Mouse (Mus musculus): ENCODE results near the gene Mogat1. TPM values are rescaled to one million over a fixed set of nuclear protein-coding genes. Genes with fewer than 3 reads are reported as not detected.
A peak's percentile ranks its signal among the peaks of the same experiment; 100 is the strongest.
"Not testable (repeated sequence)": the region's sequence is repeated elsewhere in the genome, so short reads cannot be mapped to it uniquely, and the experiment has no call there.

The Mogat1 gene
- polyA plus RNA-seq, 1 experiment from 2014 or later = 0.23 TPM

DNA sequence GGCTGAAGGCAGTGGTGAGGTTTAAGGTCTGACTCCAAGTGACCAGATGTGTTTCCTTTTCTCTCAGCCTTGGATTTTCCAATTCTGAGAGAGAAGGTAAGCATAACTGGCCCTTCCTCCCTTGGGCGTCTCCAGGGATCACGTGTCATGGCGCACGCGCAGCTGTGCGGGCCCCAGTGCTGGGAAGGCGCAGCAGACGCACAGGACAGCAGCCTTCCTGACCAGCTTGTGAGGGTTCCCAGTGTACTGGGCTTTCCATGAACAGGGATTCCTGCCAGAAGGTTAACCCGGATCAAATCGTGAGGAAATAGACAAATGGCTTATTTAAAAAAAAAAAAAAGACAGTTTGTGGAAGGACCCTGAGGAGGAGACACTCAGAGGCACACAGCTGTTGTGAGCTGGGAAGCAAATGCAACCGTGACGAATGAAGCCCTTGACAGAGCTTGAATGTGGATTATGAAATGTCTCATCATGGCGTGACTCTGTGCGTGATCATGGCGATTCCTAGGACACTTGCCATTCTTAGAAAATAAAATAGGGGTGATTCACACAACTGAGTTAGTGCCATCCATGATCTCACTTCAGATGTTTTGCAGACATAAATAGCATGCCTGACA, 21.5 kb downstream of the Mogat1 start:
- no peaks in the 10 kb centered on the region for H3K4me1 ChIP-seq (replicated peaks; ENCODE audit: control insufficient read depth, insufficient read depth, low read length)
- WGBS = 81% methylated on average over 15 of the region's 15 CpGs
- no peaks in the 10 kb centered on the region for H3K9me3 ChIP-seq (ENCODE audit: control insufficient read depth, low read length)
- no peak overlapping the region for H3K4me3 ChIP-seq (replicated peaks; ENCODE audit: low read length)
- no peaks in the 10 kb centered on the region for H3K36me3 ChIP-seq (replicated peaks; ENCODE audit: control insufficient read depth, insufficient read depth)
- H3K27me3 ChIP-seq (ENCODE audit: control insufficient read depth, insufficient read depth, low read length) = no peaks in the 10 kb centered on the region
- DNase-seq (ENCODE audit: low spot score) (no peak), ATAC-seq (ENCODE audit: low FRiP score) (no peak)
- no peak overlapping the region for H3K9ac ChIP-seq
- H3K27ac ChIP-seq = no peak overlapping the region
- no peak overlapping the region for H3K4me2 ChIP-seq (replicated peaks)

DNA sequence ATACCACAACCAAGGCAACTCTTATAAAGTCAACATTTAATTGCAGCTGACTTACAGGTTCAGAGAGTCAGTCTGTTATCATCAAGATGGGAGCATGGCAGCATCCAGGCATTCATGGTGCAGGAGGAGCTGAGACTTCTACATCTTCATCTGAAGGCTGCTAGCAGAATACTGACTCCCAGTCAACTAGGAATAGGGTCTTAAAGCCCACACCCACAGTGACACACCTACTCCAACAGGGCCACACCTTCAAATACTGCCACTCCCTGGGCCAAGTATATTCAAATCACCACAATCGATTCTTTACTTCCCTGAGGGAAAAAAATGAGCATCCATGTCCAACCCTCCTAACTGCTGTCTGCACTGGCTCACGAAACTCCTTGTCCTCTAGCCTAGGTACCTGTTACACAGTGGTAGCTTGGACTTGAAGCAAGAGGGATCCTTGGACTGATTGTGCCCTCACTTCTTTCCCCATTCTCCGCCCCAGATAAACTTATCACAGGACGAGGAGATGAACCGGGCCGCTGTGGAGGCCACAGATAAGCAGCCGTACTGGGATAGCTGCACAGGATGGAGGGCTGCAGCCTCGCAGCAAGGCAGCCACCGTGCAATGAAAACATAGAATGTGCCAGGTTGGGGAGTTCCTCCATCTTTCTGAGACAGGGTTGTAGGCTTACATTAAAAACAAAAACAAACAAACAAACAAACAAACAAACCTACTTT, 23.8 kb downstream of the Mogat1 start:
- no peak for DNase-seq (ENCODE audit: low spot score)

DNA sequence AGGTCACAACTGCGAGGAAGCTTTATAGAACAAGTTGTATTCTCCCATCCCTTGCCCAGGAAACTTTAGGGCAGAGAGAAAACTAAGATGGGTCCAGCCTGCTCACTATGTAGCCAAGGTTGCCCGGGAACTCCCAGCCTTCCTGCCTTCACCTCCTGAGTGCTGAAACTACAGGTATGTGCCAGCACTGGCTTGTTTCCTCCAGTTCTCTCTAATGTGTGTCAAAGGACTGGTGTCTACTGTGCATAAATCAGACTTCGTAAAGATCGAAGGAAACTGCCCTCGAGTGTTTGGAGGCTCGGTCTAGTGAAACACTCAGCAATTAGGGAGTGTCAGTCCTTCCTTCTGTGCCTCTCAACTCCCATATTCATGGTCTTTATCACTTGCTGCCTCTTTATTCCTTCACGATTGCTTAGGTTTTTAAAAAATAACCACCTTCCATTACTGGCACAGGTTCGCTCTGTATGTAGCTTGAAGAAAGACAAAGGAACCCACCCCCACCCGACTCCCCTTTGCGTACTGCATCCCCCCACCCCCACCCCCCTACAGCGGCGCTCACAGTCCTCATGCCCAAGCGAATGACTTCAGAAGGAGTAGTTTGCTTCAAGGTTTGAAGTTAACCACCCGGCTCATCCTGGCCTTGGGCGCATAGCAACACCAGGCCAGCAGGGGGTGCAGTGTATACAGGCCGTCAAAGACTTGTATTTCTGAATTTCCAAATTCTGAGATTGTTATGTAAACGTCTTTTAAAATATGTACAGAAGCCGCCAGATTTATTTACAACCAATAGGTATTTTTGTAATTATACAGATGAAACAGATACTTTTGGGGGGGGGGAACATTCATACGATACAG, 25.7 kb downstream of the Mogat1 start:
- Histone ChIP-seq H3K36me3 (replicated peaks; ENCODE audit: control insufficient read depth, insufficient read depth) (no peaks in the 10 kb centered on the region), H3K9me3 (ENCODE audit: control insufficient read depth, low read length) (no peaks in the 10 kb centered on the region), H3K4me2 (replicated peaks) (peak overlapping the region; percentile 56), H3K4me3 (replicated peaks; ENCODE audit: low read length) (peak overlapping the region; percentile 30; the same call in 1 of the 2 replicates), H3K4me1 (replicated peaks; ENCODE audit: control insufficient read depth, insufficient read depth, low read length) (peaks cover 13% of the 10 kb centered on the region), H3K9ac (no peak overlapping the region), H3K27ac (peak overlapping the region; percentile 69; the same call in 1 of the 2 replicates), H3K27me3 (ENCODE audit: control insufficient read depth, insufficient read depth, low read length) (no peaks in the 10 kb centered on the region)
- DNase-seq (ENCODE audit: low spot score) = peak; percentile 83
- WGBS = 38% methylated on average over 19 of the region's 19 CpGs
- peak; percentile 56; the same call in 1 of the 2 replicates for ATAC-seq (ENCODE audit: low FRiP score)

More for the DNA sequence above, 23.8 kb downstream of the Mogat1 start:
- Histone ChIP-seq H3K27ac (no peak overlapping the region), H3K9ac (no peak overlapping the region), H3K27me3 (ENCODE audit: control insufficient read depth, insufficient read depth, low read length) (no peaks in the 10 kb centered on the region), H3K4me3 (replicated peaks; ENCODE audit: low read length) (no peak overlapping the region), H3K4me1 (replicated peaks; ENCODE audit: control insufficient read depth, insufficient read depth, low read length) (peaks cover 13% of the 10 kb centered on the region), H3K9me3 (ENCODE audit: control insufficient read depth, low read length) (no peaks in the 10 kb centered on the region), H3K4me2 (replicated peaks) (no peak overlapping the region), H3K36me3 (replicated peaks; ENCODE audit: control insufficient read depth, insufficient read depth) (no peaks in the 10 kb centered on the region)
- 93% methylated on average over 9 of the region's 9 CpGs for WGBS
- no peak for ATAC-seq (ENCODE audit: low FRiP score)

DNA sequence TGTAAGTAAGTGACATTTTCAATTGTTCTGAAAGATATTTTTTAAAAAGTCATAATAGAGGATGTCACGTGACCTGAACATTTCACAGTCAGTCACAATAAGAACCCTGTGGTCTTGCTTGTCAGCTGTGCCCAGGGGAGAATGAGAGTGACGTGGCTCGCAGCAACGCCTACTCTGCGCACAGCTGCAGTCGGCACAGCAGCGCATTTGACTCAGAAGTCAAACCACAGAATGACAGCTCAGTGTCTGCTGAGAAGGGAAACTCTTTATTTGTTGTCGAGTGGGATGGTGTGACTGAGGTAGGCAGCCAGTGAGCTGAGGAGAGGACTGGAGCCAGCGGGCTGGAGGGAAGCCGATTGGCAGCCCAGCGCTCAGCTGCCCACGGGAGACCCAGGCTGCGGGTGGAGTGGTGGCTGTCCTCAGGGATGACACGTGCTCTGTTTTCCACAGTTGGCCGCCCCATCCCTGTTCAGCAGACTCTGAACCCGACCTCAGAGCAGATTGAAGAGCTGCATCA, 26.8 kb downstream of the Mogat1 start:
- Histone ChIP-seq H3K9me3 (ENCODE audit: control insufficient read depth, low read length) (no peaks in the 10 kb centered on the region), H3K4me2 (replicated peaks) (peak overlapping the region; percentile 56), H3K27ac (peak overlapping the region; percentile 69), H3K4me1 (replicated peaks; ENCODE audit: control insufficient read depth, insufficient read depth, low read length) (peaks cover 13% of the 10 kb centered on the region), H3K9ac (peak overlapping the region; percentile 54), H3K4me3 (replicated peaks; ENCODE audit: low read length) (peak overlapping the region; percentile 30), H3K27me3 (ENCODE audit: control insufficient read depth, insufficient read depth, low read length) (no peaks in the 10 kb centered on the region), H3K36me3 (replicated peaks; ENCODE audit: control insufficient read depth, insufficient read depth) (no peaks in the 10 kb centered on the region)
- ATAC-seq (ENCODE audit: low FRiP score) (peak; percentile 93), DNase-seq (ENCODE audit: low spot score) (peak; percentile 64)
- 11% methylated on average over 16 of the region's 16 CpGs for WGBS

DNA sequence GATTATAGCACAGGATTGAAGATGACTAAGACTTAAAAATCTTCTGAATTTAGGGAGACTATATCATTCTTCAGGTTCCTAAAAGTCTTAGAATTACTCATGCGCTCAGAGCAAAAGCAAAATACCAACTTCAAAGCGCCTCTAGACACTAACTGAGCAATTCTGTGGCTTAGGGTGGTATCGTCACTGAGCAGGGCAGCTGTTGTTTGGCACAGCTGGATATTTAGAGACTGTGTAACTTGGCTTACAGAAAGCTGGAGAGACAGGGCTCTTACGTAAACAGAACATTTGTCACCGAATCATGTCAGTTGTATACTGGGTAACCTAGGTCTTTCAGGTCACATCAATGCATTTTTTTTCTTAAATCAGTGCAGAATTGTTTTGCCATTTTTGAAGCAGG, 27.6 kb downstream of the Mogat1 start:
- Histone ChIP-seq H3K4me3 (replicated peaks; ENCODE audit: low read length) (no peak overlapping the region), H3K36me3 (replicated peaks; ENCODE audit: control insufficient read depth, insufficient read depth) (no peaks in the 10 kb centered on the region), H3K9ac (no peak overlapping the region), H3K9me3 (ENCODE audit: control insufficient read depth, low read length) (no peaks in the 10 kb centered on the region), H3K27ac (peak overlapping the region; percentile 69; the same call in 1 of the 2 replicates), H3K4me1 (replicated peaks; ENCODE audit: control insufficient read depth, insufficient read depth, low read length) (peaks cover 13% of the 10 kb centered on the region), H3K4me2 (replicated peaks) (peak overlapping the region; percentile 56), H3K27me3 (ENCODE audit: control insufficient read depth, insufficient read depth, low read length) (no peaks in the 10 kb centered on the region)
- DNase-seq (ENCODE audit: low spot score) (peak; percentile 25), ATAC-seq (ENCODE audit: low FRiP score) (no peak)
- WGBS = 35% methylated on average over 5 of the region's 5 CpGs

DNA sequence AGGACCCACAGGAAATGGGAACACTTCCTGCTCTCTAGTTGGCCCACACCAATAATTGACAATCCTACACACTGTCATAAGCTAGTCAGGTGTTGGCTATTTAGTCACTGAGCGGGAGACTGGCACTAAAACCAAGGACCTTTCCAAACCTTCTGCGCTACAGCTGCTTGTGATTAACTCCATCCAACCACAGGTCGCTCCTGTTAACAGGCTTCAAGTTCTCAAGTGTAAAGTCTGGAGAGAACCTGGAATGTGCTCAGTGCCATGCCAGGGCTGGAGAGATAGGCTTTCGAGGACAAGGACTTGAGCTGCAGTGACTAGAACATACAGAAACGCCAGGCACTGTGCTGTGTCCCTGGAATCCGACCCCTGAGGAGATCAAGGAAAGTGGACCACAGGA, 28.4 kb downstream of the Mogat1 start:
- no peak overlapping the region for H3K4me2 ChIP-seq (replicated peaks)
- ATAC-seq (ENCODE audit: low FRiP score) (no peak), DNase-seq (ENCODE audit: low spot score) (no peak)
- no peaks in the 10 kb centered on the region for H3K27me3 ChIP-seq (ENCODE audit: control insufficient read depth, insufficient read depth, low read length)
- no peak overlapping the region for H3K27ac ChIP-seq
- H3K9me3 ChIP-seq (ENCODE audit: control insufficient read depth, low read length) = no peaks in the 10 kb centered on the region
- WGBS = 82% methylated on average over 6 of the region's 6 CpGs
- no peak overlapping the region for H3K4me3 ChIP-seq (replicated peaks; ENCODE audit: low read length)
- H3K36me3 ChIP-seq (replicated peaks; ENCODE audit: control insufficient read depth, insufficient read depth) = no peaks in the 10 kb centered on the region
- no peak overlapping the region for H3K9ac ChIP-seq
- peaks cover 13% of the 10 kb centered on the region for H3K4me1 ChIP-seq (replicated peaks; ENCODE audit: control insufficient read depth, insufficient read depth, low read length)

DNA sequence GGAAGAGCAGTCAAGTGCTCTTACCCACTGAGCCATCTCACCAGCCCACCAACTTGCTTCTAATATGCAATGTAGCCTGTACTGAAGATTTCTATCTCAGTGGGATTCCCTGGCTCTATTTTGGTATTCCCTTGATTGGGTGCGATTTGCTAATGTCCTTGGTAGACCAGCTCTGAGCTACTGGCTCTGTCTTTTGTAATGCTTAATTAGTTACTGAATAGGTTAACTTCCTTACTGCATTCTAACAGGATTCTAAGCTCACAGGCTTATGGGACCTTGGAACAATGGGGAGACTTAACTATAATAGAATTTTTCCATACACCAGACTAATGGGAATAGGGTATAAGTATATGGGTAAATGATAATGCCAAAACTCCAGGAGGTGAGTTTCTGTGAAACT, 32.8 kb downstream of the Mogat1 start:
- not testable (repeated sequence) for H3K27ac ChIP-seq; ATAC-seq (ENCODE audit: low FRiP score); H3K9me3 ChIP-seq (ENCODE audit: control insufficient read depth, low read length); H3K36me3 ChIP-seq (replicated peaks; ENCODE audit: control insufficient read depth, insufficient read depth); H3K9ac ChIP-seq; H3K4me1 ChIP-seq (replicated peaks; ENCODE audit: control insufficient read depth, insufficient read depth, low read length); DNase-seq (ENCODE audit: low spot score); H3K27me3 ChIP-seq (ENCODE audit: control insufficient read depth, insufficient read depth, low read length); H3K4me2 ChIP-seq (replicated peaks); H3K4me3 ChIP-seq (replicated peaks; ENCODE audit: low read length)
- 85% methylated on average over 1 of the region's 1 CpGs for WGBS

DNA sequence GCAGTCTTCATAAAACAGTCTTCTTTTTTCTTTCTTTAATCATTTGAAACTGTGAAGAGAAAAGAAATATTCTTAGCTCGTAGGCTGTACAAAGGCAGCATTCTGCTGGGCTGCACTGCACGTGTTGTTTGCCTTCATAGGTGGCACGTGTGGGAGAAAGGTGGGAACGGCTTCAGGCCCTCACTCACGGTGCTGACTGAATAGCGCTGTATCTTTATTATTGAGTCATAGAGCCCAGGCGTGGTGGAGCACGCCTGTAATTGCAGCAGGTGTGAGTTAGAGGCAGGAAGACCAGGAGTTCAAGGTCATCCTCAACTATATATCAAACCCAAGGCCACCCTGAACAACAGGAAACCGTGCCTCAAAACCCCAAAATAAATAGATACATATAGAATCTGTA, 35.5 kb downstream of the Mogat1 start:
- Histone ChIP-seq H3K36me3 (replicated peaks; ENCODE audit: control insufficient read depth, insufficient read depth) (no peaks in the 10 kb centered on the region), H3K9me3 (ENCODE audit: control insufficient read depth, low read length) (no peaks in the 10 kb centered on the region), H3K4me2 (replicated peaks) (no peak overlapping the region), H3K9ac (no peak overlapping the region), H3K4me3 (replicated peaks; ENCODE audit: low read length) (no peak overlapping the region), H3K4me1 (replicated peaks; ENCODE audit: control insufficient read depth, insufficient read depth, low read length) (no peaks in the 10 kb centered on the region), H3K27me3 (ENCODE audit: control insufficient read depth, insufficient read depth, low read length) (no peaks in the 10 kb centered on the region), H3K27ac (no peak overlapping the region)
- 92% methylated on average over 9 of the region's 9 CpGs for WGBS
- DNase-seq (ENCODE audit: low spot score) = no peak
- no peak for ATAC-seq (ENCODE audit: low FRiP score)

DNA sequence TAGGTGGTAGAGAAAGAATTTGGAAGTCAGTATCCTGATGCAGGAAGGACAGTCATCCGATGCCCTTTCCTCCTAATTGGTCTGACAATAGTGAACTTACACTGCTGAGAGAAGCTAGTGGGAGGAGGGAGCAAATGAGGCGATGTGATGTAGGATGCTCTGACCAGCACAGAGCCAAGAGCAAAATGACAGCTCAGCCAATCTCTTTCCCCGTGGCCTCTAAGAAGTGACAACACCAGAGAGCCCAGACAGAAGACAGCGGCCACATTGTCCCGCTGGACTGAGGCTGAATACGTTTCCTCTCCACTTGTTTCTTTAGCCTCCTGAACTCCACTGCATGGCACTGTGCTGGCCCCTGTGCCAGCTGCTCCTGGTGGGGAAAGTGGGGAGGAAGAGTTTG, 38.2 kb downstream of the Mogat1 start:
- Histone ChIP-seq H3K36me3 (replicated peaks; ENCODE audit: control insufficient read depth, insufficient read depth) (no peaks in the 10 kb centered on the region), H3K4me3 (replicated peaks; ENCODE audit: low read length) (no peak overlapping the region), H3K9me3 (ENCODE audit: control insufficient read depth, low read length) (no peaks in the 10 kb centered on the region), H3K27me3 (ENCODE audit: control insufficient read depth, insufficient read depth, low read length) (no peaks in the 10 kb centered on the region), H3K27ac (no peak overlapping the region), H3K4me1 (replicated peaks; ENCODE audit: control insufficient read depth, insufficient read depth, low read length) (no peaks in the 10 kb centered on the region), H3K4me2 (replicated peaks) (no peak overlapping the region), H3K9ac (no peak overlapping the region)
- ATAC-seq (ENCODE audit: low FRiP score) = no peak
- DNase-seq (ENCODE audit: low spot score) = no peak
- 40% methylated on average over 6 of the region's 6 CpGs for WGBS
